Mouse (Mus musculus): ENCODE measurements around the gene Spry2. TPM values are rescaled to one million over a fixed set of nuclear protein-coding genes. Genes with fewer than 3 reads are reported as not detected.
A peak's percentile ranks its signal among the peaks of the same experiment; 100 is the strongest.

The Spry2 gene
- polyA plus RNA-seq, 1 experiment from 2014 or later, result 56.2 TPM

GRCm38 (mm10) chr14:105859368-105859767 lies 37.3 kb downstream of the Spry2 start:
- peak; percentile 36; the same call in 1 of the 2 replicates for ATAC-seq (replicated peaks; ENCODE audit: low FRiP score)
- H3K4me2 ChIP-seq, result no peak overlapping the region

DNA sequence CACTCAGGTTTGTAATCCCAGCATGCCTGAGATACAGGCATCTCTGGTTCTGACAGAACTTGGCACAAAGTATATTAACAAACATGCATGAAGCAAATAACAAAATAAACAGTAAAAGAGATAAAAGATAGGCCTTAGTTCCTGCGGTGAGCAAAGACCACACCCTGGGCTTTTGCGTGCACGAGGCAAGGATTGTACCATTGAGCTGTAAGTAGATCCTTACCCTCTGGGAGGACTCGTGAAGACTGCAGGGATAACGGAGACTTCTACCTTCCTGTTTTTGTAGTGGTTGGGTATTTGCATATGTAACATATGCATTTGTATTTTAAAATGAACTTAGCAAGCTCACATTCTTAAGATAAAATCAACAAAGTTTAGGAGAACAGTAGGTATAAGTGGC lies 37.7 kb downstream of the Spry2 start:
- H3K4me3 ChIP-seq (replicated peaks), result no peak overlapping the region
- no peak overlapping the region for H3K9ac ChIP-seq
- no peaks in the 10 kb centered on the region for H3K27me3 ChIP-seq
- no peaks in the 10 kb centered on the region for H3K9me3 ChIP-seq (replicated peaks)
- no peak overlapping the region for H3K4me2 ChIP-seq
- ATAC-seq (replicated peaks; ENCODE audit: low FRiP score), result no peak
- 47% methylated on average over 5 of the region's 5 CpGs for WGBS
- H3K4me1 ChIP-seq, result 0 out of 2 replicates have a peak, but pooled peaks cover 6% of the 10 kb centered on the region
- H3K27ac ChIP-seq, result no peak overlapping the region
- H3K36me3 ChIP-seq, result no peaks in the 10 kb centered on the region

More at GRCm38 (mm10) chr14:105859368-105859767, 37.3 kb downstream of the Spry2 start:
- Histone ChIP-seq H3K9ac (no peak overlapping the region), H3K27ac (no peak overlapping the region), H3K36me3 (no peaks in the 10 kb centered on the region), H3K9me3 (replicated peaks) (no peaks in the 10 kb centered on the region), H3K4me3 (replicated peaks) (no peak overlapping the region), H3K27me3 (no peaks in the 10 kb centered on the region), H3K4me1 (0 out of 2 replicates have a peak, but pooled peaks cover 6% of the 10 kb centered on the region)
- 31% methylated on average over 4 of the region's 4 CpGs for WGBS

- H3K4me1 ChIP-seq, result peaks cover 6% of the 10 kb centered on the region
- H3K9me3 ChIP-seq (replicated peaks), result no peaks in the 10 kb centered on the region
- no peak overlapping the region for H3K9ac ChIP-seq
- peak; percentile 83 for ATAC-seq (replicated peaks; ENCODE audit: low FRiP score)
- H3K4me3 ChIP-seq (replicated peaks), result no peak overlapping the region
- WGBS, result 32% methylated on average over 7 of the region's 7 CpGs
- H3K4me2 ChIP-seq, result no peak overlapping the region
- H3K27ac ChIP-seq, result peak overlapping the region; percentile 73
- H3K36me3 ChIP-seq, result no peaks in the 10 kb centered on the region
- H3K27me3 ChIP-seq, result no peaks in the 10 kb centered on the region
Measured at GRCm38 (mm10) chr14:105851359-105852067, 45.1 kb downstream of the Spry2 start.

Other genes starting within 250 kb of the Spry2 start
- gene Trim52, start 209.4 kb upstream of the Spry2 start, polyA plus RNA-seq (2015; fragmentation: Nextera tagmentation; extraction: Ambion mirVana), result not detected in 2 replicates

Measured in kidney, embryonic 15.5 days (tissue).